Mouse (Mus musculus): ENCODE measurements around the gene Gm6034. TPM values are rescaled to one million over a fixed set of nuclear protein-coding genes. Genes with fewer than 3 reads are reported as not detected.

The Gm6034 gene
- total RNA-seq (2023) = under 1 TPM in 1 of 2 experiments, not detected in 1; 0.35 TPM

GRCm38 (mm10) chr17:36042610-36043169 is at the start of gene Gm6034, which contains the start of gene H2-T22:
TSS of gene Gm6034 (plus strand) at chr17:36042961.
TSS of gene H2-T22 (minus strand) at chr17:36042747.

GRCm38 (mm10) chr17:36020191-36021073 is 22.3 kb upstream of the Gm6034 start, which contains the start of gene H2-T24:
TSS of gene H2-T24 (minus strand) at chr17:36020560.

DNA sequence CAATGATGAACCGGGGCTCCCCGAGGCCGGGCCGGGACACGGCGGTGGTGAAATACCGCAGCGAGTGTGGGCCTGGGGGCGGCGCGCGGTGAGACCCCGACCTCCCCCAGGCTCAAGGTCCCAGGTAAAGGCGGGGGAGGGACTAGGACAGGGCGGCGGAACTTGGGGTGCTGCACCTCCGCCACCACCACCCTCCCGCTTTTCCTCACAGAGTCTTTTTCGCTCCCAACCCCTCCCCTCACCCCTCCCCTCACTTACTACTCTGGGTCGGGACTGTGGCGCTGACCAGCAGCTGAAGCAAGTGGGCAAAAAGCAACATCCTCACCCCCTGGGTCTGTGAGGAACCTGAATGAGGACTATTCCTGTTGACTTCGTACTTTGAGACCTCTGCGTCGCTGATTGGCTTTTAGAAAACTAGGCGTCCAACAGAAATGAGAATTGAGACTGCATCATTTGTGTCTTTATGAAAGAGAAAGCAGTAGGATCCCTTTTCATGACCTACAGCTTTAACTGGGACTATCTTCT is 10.3 kb upstream of the Gm6034 start, which contains the start of gene H2-T23:
TSS of gene H2-T23 (minus strand) at position 505 of the 525 bp plus-strand sequence.

GRCm38 (mm10) chr17:36058362-36058761 is 15.6 kb downstream of the Gm6034 start, which contains the start of gene Gm11127:
TSS of gene Gm11127 (minus strand) at chr17:36058371.

Other genes starting within 250 kb of the Gm6034 start
- 100 to 1,000 TPM; 101 to 116 TPM for gene Ier3, start 221.3 kb upstream of the Gm6034 start, total RNA-seq (2023)
- 100 to 1,000 TPM; 163 to 179 TPM for gene Flot1, start 219.7 kb upstream of the Gm6034 start, total RNA-seq (2023)
- gene Tubb5, start 204.7 kb upstream of the Gm6034 start, total RNA-seq (2023) = 100 to 1,000 TPM; 489 to 531 TPM
- 10 to 100 TPM; 37.2 to 40.1 TPM for gene Mdc1, start 201.4 kb upstream of the Gm6034 start, total RNA-seq (2023)
- 10 to 100 TPM; 41.2 to 45.3 TPM for gene Nrm, start 181.6 kb upstream of the Gm6034 start, total RNA-seq (2023)
- 100 to 1,000 TPM; 261 to 289 TPM for gene Ppp1r18, start 177.4 kb upstream of the Gm6034 start, total RNA-seq (2023)
- gene Dhx16, start 163.1 kb upstream of the Gm6034 start, total RNA-seq (2023) = 10 to 100 TPM; 66.1 to 74.8 TPM
- 10 to 100 TPM; 12.3 to 12.7 TPM for gene 2310061I04Rik, start 145.5 kb upstream of the Gm6034 start, total RNA-seq (2023)
- 10 to 100 TPM; 13.7 to 14.9 TPM for gene Atat1, start 132.9 kb upstream of the Gm6034 start, total RNA-seq (2023)
- gene Mrps18b, start 126.6 kb upstream of the Gm6034 start, total RNA-seq (2023) = 10 to 100 TPM; 16.8 to 20.6 TPM
- 100 to 1,000 TPM; 215 to 217 TPM for gene Ppp1r10, start 126.5 kb upstream of the Gm6034 start, total RNA-seq (2023)
- 10 to 100 TPM; 62.8 to 64.8 TPM for gene Abcf1, start 73.2 kb upstream of the Gm6034 start, total RNA-seq (2023)
- gene Gnl1, start 63.1 kb upstream of the Gm6034 start, total RNA-seq (2023) = 10 to 100 TPM; 38.0 to 39.9 TPM
- gene Prr3, start 62.7 kb upstream of the Gm6034 start, total RNA-seq (2023) = 10 to 100 TPM; 20.8 to 21.4 TPM
- 10 to 100 TPM; 34.1 to 43.9 TPM for gene H2-T24, start 22.4 kb upstream of the Gm6034 start, total RNA-seq (2023)
- 100 to 1,000 TPM; 152 to 158 TPM for gene H2-T23, start 10.1 kb upstream of the Gm6034 start, total RNA-seq (2023)
- 10 to 100 TPM; 26.7 to 31.3 TPM for gene H2-T22, start 214 bp upstream of the Gm6034 start, total RNA-seq (2023)
- gene Gm11127, start 15.4 kb downstream of the Gm6034 start, total RNA-seq (2023) = 10 to 100 TPM; 28.3 to 31.6 TPM
- under 1 TPM in 1 of 2 experiments, not detected in 1; 0.31 TPM for gene Gm19684, start 78.7 kb downstream of the Gm6034 start, total RNA-seq (2023)
- 1 to 10 TPM; 1.4 to 1.5 TPM for gene Gm7030, start 86.5 kb downstream of the Gm6034 start, total RNA-seq (2023)
- gene Gm8909, start 125.6 kb downstream of the Gm6034 start, total RNA-seq (2023) = not detected
- not detected for gene H2-T3, start 147.3 kb downstream of the Gm6034 start, total RNA-seq (2023)
- 10 to 100 TPM; 41.6 to 47.7 TPM for gene Rpp21, start 215.1 kb downstream of the Gm6034 start, total RNA-seq (2023)
- 10 to 100 TPM; 32.0 to 34.1 TPM for gene Trim39, start 229.3 kb downstream of the Gm6034 start, total RNA-seq (2023)
- not detected for gene H2-M10.2, start 243.5 kb downstream of the Gm6034 start, total RNA-seq (2023)

Data from neutrophil, adult 83 days (primary cell).